8 mouse cellular contexts compared by ENCODE assay signal in genomic region chr5:113882566-113883383, GRCm38 (mm10). TPM values are rescaled to one million over a fixed set of nuclear protein-coding genes. Genes with fewer than 3 reads are reported as not detected.
DNase-seq lines count a peak whose midpoint lies in the region; ATAC-seq and TF ChIP-seq lines count a peak whose summit lies in the region.

No protein-coding gene starts in this region.

- H3K4me3 ChIP-seq in embryonic fibroblast, embryonic 13.5 days (ENCODE audit: insufficient read depth, low read length) = no peak overlapping the region
- H3K4me3 ChIP-seq in hindbrain, postnatal 0 days (ENCODE audit: low read length) = no peak overlapping the region
- no peak overlapping the region for H3K4me3 ChIP-seq in midbrain, embryonic 14.5 days (replicated peaks; ENCODE audit: low read depth, low read length)

- peaks cover 19% of the 10 kb centered on the region; the same call in 1 of the 2 replicates for H3K36me3 ChIP-seq in hindbrain, postnatal 0 days (ENCODE audit: insufficient read depth, low read length)
- peaks cover 36% of the 10 kb centered on the region for H3K36me3 ChIP-seq in midbrain, embryonic 14.5 days (ENCODE audit: control insufficient read depth, insufficient read depth, low read length)

- peak overlapping the region; percentile 17; the same call in 1 of the 2 replicates for H3K9ac ChIP-seq in hindbrain, postnatal 0 days (replicated peaks; ENCODE audit: low read length)
- H3K9ac ChIP-seq in midbrain, embryonic 14.5 days (replicated peaks; ENCODE audit: low read length) = peak overlapping the region; percentile 16; the same call in 1 of the 2 replicates

- WGBS in hindbrain, postnatal 0 days = 28% methylated on average over 15 of the region's 15 CpGs
- WGBS in midbrain, embryonic 14.5 days = 54% methylated on average over 15 of the region's 15 CpGs

- H3K27ac ChIP-seq in embryonic fibroblast, embryonic 13.5 days (ENCODE audit: insufficient read depth, low read length) = peak overlapping the region; percentile 17
- H3K27ac ChIP-seq in hindbrain, postnatal 0 days = peak overlapping the region; percentile 74
- peak overlapping the region; percentile 73 for H3K27ac ChIP-seq in midbrain, embryonic 14.5 days (replicated peaks; ENCODE audit: low read depth, low read length)

- no peaks in the 10 kb centered on the region for H3K27me3 ChIP-seq in hindbrain, postnatal 0 days (ENCODE audit: insufficient read depth, low read length)
- H3K27me3 ChIP-seq in midbrain, embryonic 14.5 days (ENCODE audit: control insufficient read depth, insufficient read depth, low read length) = no peaks in the 10 kb centered on the region

- peak; percentile 58 to 67 for DNase-seq in left cerebral cortex, postnatal 14 days (ENCODE audit: low spot score in 2 of 2)
- no peak for DNase-seq in left cerebral cortex, adult 11 months (ENCODE audit: low spot score)
- DNase-seq in hindbrain, postnatal 0 days (ENCODE audit: low spot score) = peak; percentile 70
- peak; percentile 47 for DNase-seq in midbrain, embryonic 14.5 days
- DNase-seq in thymus, postnatal 4 days = no peak
- DNase-seq in cerebellum, postnatal 25 days = no peak
- DNase-seq in retina, embryonic 14.5 days (ENCODE audit: low spot score) = no peak

- peak; percentile 57; the same call in 1 of the 2 replicates for ATAC-seq in hindbrain, postnatal 0 days
- no peak for ATAC-seq in midbrain, embryonic 14.5 days (ENCODE audit: low FRiP score, low TSS enrichment)

- peaks cover 16% of the 10 kb centered on the region for H3K4me1 ChIP-seq in embryonic fibroblast, embryonic 13.5 days (ENCODE audit: control insufficient read depth, insufficient read depth, low read length)
- H3K4me1 ChIP-seq in hindbrain, postnatal 0 days (ENCODE audit: insufficient read depth, low read length) = peaks cover 23% of the 10 kb centered on the region
- peaks cover 18% of the 10 kb centered on the region for H3K4me1 ChIP-seq in midbrain, embryonic 14.5 days (ENCODE audit: control insufficient read depth, insufficient read depth, low read length)

- intact Hi-C loops in left cerebral cortex, postnatal 14 days (cut with DNase I) = no loop called here

- H3K4me2 ChIP-seq in hindbrain, postnatal 0 days (ENCODE audit: low read depth, low read length) = no peak overlapping the region
- no peak overlapping the region for H3K4me2 ChIP-seq in midbrain, embryonic 14.5 days (ENCODE audit: low read length)

- no peak for TF ChIP-seq POLR2A in embryonic fibroblast, embryonic 13.5 days (IDR thresholded peaks at IDR 0.05; ENCODE audit: low read depth, low read length)

- no peak for TF ChIP-seq CTCF in embryonic fibroblast, embryonic 13.5 days (IDR thresholded peaks at IDR 0.05; ENCODE audit: borderline replicate concordance, insufficient read depth, low read length)
- no peak for TF ChIP-seq CTCF in hindbrain, postnatal 0 days (IDR thresholded peaks at IDR 0.05; ENCODE audit: low read depth)

- H3K9me3 ChIP-seq in hindbrain, postnatal 0 days (ENCODE audit: low read length) = no peaks in the 10 kb centered on the region
- no peaks in the 10 kb centered on the region for H3K9me3 ChIP-seq in midbrain, embryonic 14.5 days (ENCODE audit: control insufficient read depth, low read length)

RNA-seq across cellular contexts. Expression of gene Coro1c, which starts 25.8 kb away (rescaled TPM):
- total RNA-seq in left cerebral cortex, postnatal 14 days (2021) = 100 to 1,000 TPM in 1 of 2 experiments, 10 to 100 TPM in 1; 97.7 to 102 TPM
- 158 and 229 TPM in 2 replicates for polyA plus RNA-seq in embryonic fibroblast, embryonic 13.5 days (2011; ENCODE audit: insufficient read length, low read depth, missing spikeins)
- 151 and 159 TPM in 2 replicates for total RNA-seq in hindbrain, postnatal 0 days (2014; rRNA removed)
- 140 and 149 TPM in 2 replicates for polyA plus RNA-seq in hindbrain, postnatal 0 days (2015; fragmentation: Nextera tagmentation; extraction: Ambion mirVana)
- 133 and 201 TPM in 2 replicates for polyA plus RNA-seq in midbrain, embryonic 14.5 days (2014; fragmentation: Nextera tagmentation; extraction: Ambion mirVana)

RNA-seq across cellular contexts. Expression of gene Selplg, which starts 50.3 kb away (rescaled TPM):
- total RNA-seq in left cerebral cortex, postnatal 14 days (2021) = 10 to 100 TPM; 25.9 to 27.2 TPM
- polyA plus RNA-seq in embryonic fibroblast, embryonic 13.5 days (2011; ENCODE audit: insufficient read length, low read depth, missing spikeins) = 0.74 TPM in 1 of 2 replicates, not detected in the other
- 2.8 and 4.1 TPM in 2 replicates for total RNA-seq in hindbrain, postnatal 0 days (2014; rRNA removed)
- polyA plus RNA-seq in hindbrain, postnatal 0 days (2015; fragmentation: Nextera tagmentation; extraction: Ambion mirVana) = 1.8 and 2.2 TPM in 2 replicates
- polyA plus RNA-seq in midbrain, embryonic 14.5 days (2014; fragmentation: Nextera tagmentation; extraction: Ambion mirVana) = 1.1 and 2.6 TPM in 2 replicates

Comparison
In these comparisons a context has a peak if more than half of its experiments do, and no peak if none do; other contexts are left out.
1. DNase-seq: peak in left cerebral cortex, postnatal 14 days (2 of 2), hindbrain, postnatal 0 days (single experiment) and midbrain, embryonic 14.5 days (single experiment); none in left cerebral cortex, adult 11 months (single experiment), thymus, postnatal 4 days (single experiment), cerebellum, postnatal 25 days (0 of 2) and retina, embryonic 14.5 days (single experiment).
2. H3K27ac ChIP-seq: peak in every context shown above with its lines; median percentile 74 in hindbrain, postnatal 0 days; 73 in midbrain, embryonic 14.5 days; 17 in embryonic fibroblast, embryonic 13.5 days.